ENCODE assay signal across 8 mouse cellular contexts in genomic region chr13:68605689-68606126, GRCm38 (mm10). TPM values are rescaled to one million over a fixed set of nuclear protein-coding genes. Genes with fewer than 3 reads are reported as not detected.
DNase-seq lines count a peak whose midpoint lies in the region; ATAC-seq lines count a peak whose summit lies in the region.

No protein-coding gene starts in this region.

- no peaks in the 10 kb centered on the region for H3K36me3 ChIP-seq in embryonic facial prominence, embryonic 10.5 days (replicated peaks)

- H3K27me3 ChIP-seq in embryonic facial prominence, embryonic 10.5 days (replicated peaks; ENCODE audit: low read depth, poor library complexity, severe bottlenecking) = no peaks in the 10 kb centered on the region

- H3K9me3 ChIP-seq in embryonic facial prominence, embryonic 10.5 days = no peaks in the 10 kb centered on the region

- ATAC-seq in megakaryocyte-erythroid progenitor cell, adult 5-6 weeks (replicated peaks; ENCODE audit: low FRiP score, low TSS enrichment, poor library complexity, severe bottlenecking) = peak; percentile 82

- peak overlapping the region; percentile 48 for H3K4me3 ChIP-seq in embryonic facial prominence, embryonic 10.5 days

- intact Hi-C loops in heart, postnatal 10 days (cut with DNase I) = loop anchor here (10.0 kb wide), 2 partner anchors 399 to 479 kb away; no protein-coding TSS in a partner anchor
- intact Hi-C loops in gastrocnemius, postnatal 36 days (cut with DNase I) = no loop called here

- WGBS in embryonic facial prominence, embryonic 10.5 days = 2% methylated on average over 11 of the region's 11 CpGs

- DNase-seq in ovary, adult 18-20 months (ENCODE audit: low spot score) = peak; percentile 46
- DNase-seq in ovary, postnatal 14 days (ENCODE audit: low spot score) = no peak
- DNase-seq in embryonic facial prominence, embryonic 10.5 days (ENCODE audit: low spot score) = peak; percentile 81
- peak; percentile 28 to 31 for DNase-seq in heart, postnatal 10 days
- DNase-seq in kidney, postnatal 36 days = peak; percentile 64 to 69
- peak; percentile 24 for DNase-seq in testis, postnatal 14 days (ENCODE audit: low spot score)
- no peak for DNase-seq in gastrocnemius, postnatal 36 days

- H3K27ac ChIP-seq in embryonic facial prominence, embryonic 10.5 days (replicated peaks) = peak overlapping the region; percentile 51; the same call in 1 of the 2 replicates

- H3K4me1 ChIP-seq in embryonic facial prominence, embryonic 10.5 days = peaks cover 13% of the 10 kb centered on the region; the same call in 1 of the 2 replicates

RNA-seq across cellular contexts. Expression of gene 1700001L19Rik, which starts 8.5 kb away (rescaled TPM):
- 0.55 TPM in 2 replicates for polyA plus RNA-seq in embryonic facial prominence, embryonic 10.5 days (2016; fragmentation: Nextera tagmentation; extraction: Ambion mirVana)
- total RNA-seq in heart, postnatal 10 days (2021) = not detected
- total RNA-seq in megakaryocyte-erythroid progenitor cell, adult 5-6 weeks (2014; fragmentation: Nextera tagmentation) = not detected in 2 replicates
- not detected in 2 replicates for total RNA-seq in megakaryocyte-erythroid progenitor cell, adult 5-6 weeks (2017)
- total RNA-seq in gastrocnemius, postnatal 36 days (2021) = not detected

RNA-seq across cellular contexts. Expression of gene Fastkd3, which starts 23.7 kb away (rescaled TPM):
- polyA plus RNA-seq in embryonic facial prominence, embryonic 10.5 days (2016; fragmentation: Nextera tagmentation; extraction: Ambion mirVana) = 46.1 and 52.5 TPM in 2 replicates
- 1 to 10 TPM; 7.7 to 9.8 TPM for total RNA-seq in heart, postnatal 10 days (2021)
- 20.6 and 33.8 TPM in 2 replicates for total RNA-seq in megakaryocyte-erythroid progenitor cell, adult 5-6 weeks (2014; fragmentation: Nextera tagmentation)
- total RNA-seq in megakaryocyte-erythroid progenitor cell, adult 5-6 weeks (2017) = 13.9 and 21.7 TPM in 2 replicates
- total RNA-seq in gastrocnemius, postnatal 36 days (2021) = 1 to 10 TPM; 7.7 to 9.8 TPM

RNA-seq across cellular contexts. Expression of gene Mtrr, which starts 23.8 kb away (rescaled TPM):
- polyA plus RNA-seq in embryonic facial prominence, embryonic 10.5 days (2016; fragmentation: Nextera tagmentation; extraction: Ambion mirVana) = 23.6 and 26.4 TPM in 2 replicates
- 10 to 100 TPM; 14.1 to 15.4 TPM for total RNA-seq in heart, postnatal 10 days (2021)
- total RNA-seq in megakaryocyte-erythroid progenitor cell, adult 5-6 weeks (2014; fragmentation: Nextera tagmentation) = 30.7 and 31.3 TPM in 2 replicates
- total RNA-seq in megakaryocyte-erythroid progenitor cell, adult 5-6 weeks (2017) = 25.6 and 29.9 TPM in 2 replicates
- total RNA-seq in gastrocnemius, postnatal 36 days (2021) = 10 to 100 TPM; 18.9 to 24.1 TPM

Comparison
In these comparisons a context has a peak if more than half of its experiments do, and no peak if none do; other contexts are left out.
1. DNase-seq: peak in ovary, adult 18-20 months (single experiment), embryonic facial prominence, embryonic 10.5 days (single experiment), heart, postnatal 10 days (2 of 2), kidney, postnatal 36 days (2 of 2) and testis, postnatal 14 days (single experiment); none in ovary, postnatal 14 days (single experiment) and gastrocnemius, postnatal 36 days (0 of 2).